Mouse (Mus musculus): ENCODE results near the gene Ccdc97. TPM values are rescaled to one million over a fixed set of nuclear protein-coding genes. Genes with fewer than 3 reads are reported as not detected.

The Ccdc97 gene
- polyA plus RNA-seq (2011; ENCODE audit: insufficient read depth, insufficient read length, low replicate concordance, missing spikeins): 33.4 and 65.4 TPM in 2 replicates

DNA sequence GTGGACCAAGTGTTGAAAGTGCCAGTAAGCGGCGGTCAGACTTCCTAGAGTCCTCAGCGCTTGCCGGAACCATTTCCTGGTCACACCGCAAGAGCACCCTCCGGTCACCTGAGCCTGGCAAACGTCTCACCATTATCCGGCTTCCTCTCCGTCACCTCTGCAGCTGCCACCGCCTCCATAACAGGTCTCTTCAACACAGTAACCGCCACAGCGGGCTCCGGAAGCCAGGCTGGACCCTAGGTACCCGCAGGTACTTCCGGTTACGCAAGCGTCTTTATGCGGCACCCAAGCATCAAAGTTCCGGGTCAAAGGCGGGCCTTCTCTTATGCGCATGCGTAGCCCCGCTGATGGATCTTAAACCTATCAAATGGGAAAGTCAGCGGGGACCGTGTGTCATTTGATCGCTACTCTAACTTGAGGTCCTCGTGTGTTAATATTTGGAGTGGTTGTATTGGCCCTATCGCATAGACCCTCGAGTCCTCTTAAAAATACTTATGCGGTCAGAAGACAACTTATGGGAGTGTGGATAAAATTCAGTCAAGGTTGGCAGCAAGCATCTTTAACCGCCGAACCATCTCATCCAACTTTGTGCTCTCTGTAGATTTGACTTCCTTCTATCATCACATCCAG lies at the start of gene Ccdc97:
TSS of gene Ccdc97 (minus strand) at position 301 of the 630 bp plus-strand sequence.
- H3K4me1 ChIP-seq (ENCODE audit: control insufficient read depth, insufficient read depth, low read length): peaks cover 1% of the 10 kb centered on the region; the same call in 1 of the 2 replicates

GRCm38 (mm10) chr7:25768229-25768628 lies 49.3 kb upstream of the Ccdc97 start:
- Histone ChIP-seq H3K27ac (ENCODE audit: control insufficient read depth, insufficient read depth, low read depth, low read length, poor library complexity) (no peak overlapping the region), H3K4me3 (replicated peaks; ENCODE audit: control insufficient read depth, low read depth, low read length) (no peak overlapping the region), H3K4me1 (ENCODE audit: control insufficient read depth, insufficient read depth, low read length) (peaks cover 5% of the 10 kb centered on the region; the same call in 1 of the 2 replicates)
- TF ChIP-seq POLR2A (IDR thresholded peaks at IDR 0.05; ENCODE audit: borderline replicate concordance, control insufficient read depth, low read depth, low read length): no peak
- no peak for TF ChIP-seq CTCF (IDR thresholded peaks at IDR 0.05; ENCODE audit: control insufficient read depth, insufficient read depth, low read length)
- WGBS: 76% methylated on average over 5 of the region's 5 CpGs

More for the DNA sequence above, at the start of gene Ccdc97:
- peak within 1 kb of the TSS; percentile 92 for H3K27ac ChIP-seq (ENCODE audit: control insufficient read depth, insufficient read depth, low read depth, low read length, poor library complexity)
- TF ChIP-seq POLR2A (IDR thresholded peaks at IDR 0.05; ENCODE audit: borderline replicate concordance, control insufficient read depth, low read depth, low read length) (peak; percentile 77; the same call in 1 of the 2 replicates), CTCF (IDR thresholded peaks at IDR 0.05; ENCODE audit: control insufficient read depth, insufficient read depth, low read length) (no peak)
- WGBS: under 1% methylated on average over 32 of the region's 32 CpGs
- H3K4me3 ChIP-seq (replicated peaks; ENCODE audit: control insufficient read depth, low read depth, low read length): peak within 1 kb of the TSS; percentile 76

DNA sequence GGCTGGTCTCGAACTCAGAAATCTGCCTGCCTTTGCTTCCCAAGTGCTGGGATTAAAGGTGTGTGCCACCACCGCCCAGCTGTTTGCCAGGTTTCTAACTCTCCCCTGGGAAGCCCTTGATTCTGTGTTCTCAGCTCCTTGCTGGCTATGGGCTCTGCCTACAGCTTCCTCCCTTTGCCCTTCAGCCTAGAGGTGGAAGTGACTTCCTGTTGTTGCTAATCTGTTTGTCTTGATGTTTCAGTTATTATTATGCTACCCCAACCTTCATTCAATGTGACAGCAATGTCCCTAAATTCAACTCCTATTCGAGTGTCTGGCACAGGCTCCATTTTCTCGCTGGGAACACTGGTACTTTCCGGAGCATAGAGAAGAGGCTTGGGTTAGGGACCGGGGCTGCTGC lies 47.2 kb upstream of the Ccdc97 start:
- Histone ChIP-seq H3K27ac (ENCODE audit: control insufficient read depth, insufficient read depth, low read depth, low read length, poor library complexity) (no peak overlapping the region), H3K4me1 (ENCODE audit: control insufficient read depth, insufficient read depth, low read length) (peaks cover 5% of the 10 kb centered on the region; the same call in 1 of the 2 replicates), H3K4me3 (replicated peaks; ENCODE audit: control insufficient read depth, low read depth, low read length) (no peak overlapping the region)
- TF ChIP-seq CTCF (IDR thresholded peaks at IDR 0.05; ENCODE audit: control insufficient read depth, insufficient read depth, low read length) (no peak), POLR2A (IDR thresholded peaks at IDR 0.05; ENCODE audit: borderline replicate concordance, control insufficient read depth, low read depth, low read length) (no peak)
- 76% methylated on average over 6 of the region's 6 CpGs for whole genome bisulfite sequencing

DNA sequence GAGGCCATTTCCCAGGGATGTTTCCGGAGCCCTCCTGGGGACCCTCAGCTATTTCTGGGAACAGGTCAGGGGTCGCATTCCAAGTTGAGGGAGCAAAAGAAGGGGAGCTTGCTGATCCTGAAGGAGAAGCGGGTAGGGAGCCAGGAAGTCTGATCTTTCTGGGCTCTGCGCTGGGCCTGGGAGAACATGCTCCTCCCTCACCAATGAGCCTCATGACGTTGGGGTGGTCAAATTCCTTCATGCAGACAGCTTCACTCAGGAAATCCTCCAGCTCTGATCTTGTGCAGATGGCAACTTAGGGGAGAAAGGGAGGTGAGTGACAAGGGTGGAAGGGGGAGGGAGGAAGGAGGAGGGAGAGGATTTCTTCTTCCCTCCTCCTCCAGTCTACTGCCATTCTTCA lies 45.3 kb upstream of the Ccdc97 start:
- H3K27ac ChIP-seq (ENCODE audit: control insufficient read depth, insufficient read depth, low read depth, low read length, poor library complexity): no peak overlapping the region
- TF ChIP-seq POLR2A (IDR thresholded peaks at IDR 0.05; ENCODE audit: borderline replicate concordance, control insufficient read depth, low read depth, low read length) (no peak), CTCF (IDR thresholded peaks at IDR 0.05; ENCODE audit: control insufficient read depth, insufficient read depth, low read length) (no peak)
- WGBS: 60% methylated on average over 5 of the region's 5 CpGs
- H3K4me1 ChIP-seq (ENCODE audit: control insufficient read depth, insufficient read depth, low read length): peaks cover 5% of the 10 kb centered on the region; the same call in 1 of the 2 replicates
- H3K4me3 ChIP-seq (replicated peaks; ENCODE audit: control insufficient read depth, low read depth, low read length): no peak overlapping the region

DNA sequence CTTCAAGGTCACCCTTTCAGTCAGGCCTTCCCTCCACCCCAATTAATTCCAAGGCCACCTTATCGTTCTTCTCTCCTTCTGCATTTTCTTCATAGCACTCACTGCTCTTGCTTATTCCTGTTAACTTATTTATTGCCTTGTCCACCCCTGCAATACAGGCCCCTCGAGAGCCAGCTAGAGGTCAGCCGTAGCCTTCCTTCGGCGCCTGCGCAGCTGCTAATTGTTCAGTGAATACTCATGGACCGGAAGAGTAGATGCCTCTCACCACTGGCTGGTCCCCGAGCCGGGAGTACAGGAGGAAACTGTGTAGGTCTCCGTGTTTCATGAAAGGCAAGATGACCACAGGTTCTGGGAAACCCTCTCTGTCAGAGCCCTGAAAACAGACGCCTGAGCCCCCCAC lies 44.8 kb upstream of the Ccdc97 start:
- no peak for TF ChIP-seq CTCF (IDR thresholded peaks at IDR 0.05; ENCODE audit: control insufficient read depth, insufficient read depth, low read length)
- no peak for TF ChIP-seq POLR2A (IDR thresholded peaks at IDR 0.05; ENCODE audit: borderline replicate concordance, control insufficient read depth, low read depth, low read length)
- no peak overlapping the region for H3K27ac ChIP-seq (ENCODE audit: control insufficient read depth, insufficient read depth, low read depth, low read length, poor library complexity)
- WGBS: 68% methylated on average over 11 of the region's 11 CpGs
- H3K4me3 ChIP-seq (replicated peaks; ENCODE audit: control insufficient read depth, low read depth, low read length): no peak overlapping the region
- H3K4me1 ChIP-seq (ENCODE audit: control insufficient read depth, insufficient read depth, low read length): peaks cover 5% of the 10 kb centered on the region; the same call in 1 of the 2 replicates

DNA sequence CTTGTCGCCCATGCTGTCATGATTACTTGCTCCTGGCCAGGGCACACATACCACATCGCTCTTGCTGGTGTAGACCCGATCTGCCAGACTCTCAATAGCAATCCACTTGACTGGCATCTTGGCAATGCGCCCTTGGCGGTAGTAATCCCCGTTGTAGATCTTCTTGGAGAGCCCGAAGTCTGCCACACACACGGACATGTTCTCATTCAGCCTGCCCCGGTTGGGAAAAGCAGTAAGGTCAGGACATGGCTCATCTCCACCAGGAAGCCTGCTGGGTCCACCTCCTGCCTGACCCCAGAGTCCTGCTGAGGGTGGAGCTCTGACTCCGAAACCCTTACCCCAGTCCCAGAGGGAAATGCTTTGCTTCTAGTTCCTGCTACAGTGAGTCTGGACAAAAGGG lies 42.5 kb upstream of the Ccdc97 start:
- Histone ChIP-seq H3K27ac (ENCODE audit: control insufficient read depth, insufficient read depth, low read depth, low read length, poor library complexity) (no peak overlapping the region), H3K4me3 (replicated peaks; ENCODE audit: control insufficient read depth, low read depth, low read length) (no peak overlapping the region), H3K4me1 (ENCODE audit: control insufficient read depth, insufficient read depth, low read length) (peaks cover 2% of the 10 kb centered on the region; the same call in 1 of the 2 replicates)
- 69% methylated on average over 10 of the region's 10 CpGs for WGBS
- TF ChIP-seq CTCF (IDR thresholded peaks at IDR 0.05; ENCODE audit: control insufficient read depth, insufficient read depth, low read length) (no peak), POLR2A (IDR thresholded peaks at IDR 0.05; ENCODE audit: borderline replicate concordance, control insufficient read depth, low read depth, low read length) (no peak)

DNA sequence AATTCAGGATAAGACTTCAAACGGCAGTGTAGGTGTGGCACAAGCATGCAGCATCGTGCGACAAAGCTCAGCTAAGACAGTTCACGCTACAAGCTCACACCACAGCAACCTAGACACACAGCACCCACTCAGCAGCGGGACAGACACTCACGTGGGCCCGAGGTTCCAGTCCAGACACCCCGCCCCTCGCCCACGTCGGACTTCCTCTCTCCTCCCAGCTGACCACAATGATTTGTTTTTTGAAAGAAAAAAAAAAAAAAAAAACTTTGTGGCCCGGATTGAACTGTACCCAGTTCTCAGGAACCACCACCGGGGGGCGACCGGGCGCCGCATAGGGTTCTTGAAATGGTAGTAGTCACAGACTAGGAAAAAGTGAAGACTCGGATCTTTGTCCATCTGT lies 37.1 kb upstream of the Ccdc97 start:
- under 1% methylated on average over 18 of the region's 18 CpGs for WGBS
- TF ChIP-seq POLR2A (IDR thresholded peaks at IDR 0.05; ENCODE audit: borderline replicate concordance, control insufficient read depth, low read depth, low read length) (0 out of 2 replicates have a peak, but pooled peaks have one; percentile 42), CTCF (IDR thresholded peaks at IDR 0.05; ENCODE audit: control insufficient read depth, insufficient read depth, low read length) (peak; percentile 65)
- peak overlapping the region; percentile 96 for H3K27ac ChIP-seq (ENCODE audit: control insufficient read depth, insufficient read depth, low read depth, low read length, poor library complexity)
- peak overlapping the region; percentile 64 for H3K4me3 ChIP-seq (replicated peaks; ENCODE audit: control insufficient read depth, low read depth, low read length)
- peaks cover 2% of the 10 kb centered on the region; the same call in 1 of the 2 replicates for H3K4me1 ChIP-seq (ENCODE audit: control insufficient read depth, insufficient read depth, low read length)

DNA sequence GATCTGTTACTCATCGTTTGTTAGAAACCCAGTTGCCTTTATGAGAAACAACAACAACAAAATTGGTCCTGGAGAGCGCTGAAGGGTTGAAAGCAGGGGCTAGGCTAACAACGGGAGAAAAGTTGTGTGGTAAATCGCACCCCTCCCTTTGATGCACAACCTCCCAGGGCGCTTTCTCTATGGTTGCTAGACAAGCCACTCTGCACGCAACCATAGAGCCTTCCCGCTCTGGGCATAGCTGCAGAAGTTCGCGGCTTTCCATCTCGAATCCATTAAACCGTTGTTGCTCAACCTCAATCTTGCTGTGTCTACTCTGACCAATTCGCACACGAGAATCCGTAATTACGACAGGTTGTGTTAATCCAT lies 36.6 kb upstream of the Ccdc97 start:
- no peak for TF ChIP-seq CTCF (IDR thresholded peaks at IDR 0.05; ENCODE audit: control insufficient read depth, insufficient read depth, low read length)
- no peak for TF ChIP-seq POLR2A (IDR thresholded peaks at IDR 0.05; ENCODE audit: borderline replicate concordance, control insufficient read depth, low read depth, low read length)
- WGBS: 0% methylated on average over 15 of the region's 15 CpGs
- Histone ChIP-seq H3K27ac (ENCODE audit: control insufficient read depth, insufficient read depth, low read depth, low read length, poor library complexity) (peak overlapping the region; percentile 96), H3K4me1 (ENCODE audit: control insufficient read depth, insufficient read depth, low read length) (peaks cover 2% of the 10 kb centered on the region; the same call in 1 of the 2 replicates), H3K4me3 (replicated peaks; ENCODE audit: control insufficient read depth, low read depth, low read length) (peak overlapping the region; percentile 64)

Data from bone marrow, adult 2 months (tissue).